Mouse (Mus musculus): ENCODE data around the gene 4930595D18Rik.

- TF ChIP-seq TAL1 (IDR thresholded peaks at IDR 0.05; ENCODE audit: low read length) (no peak), CTCF (IDR thresholded peaks at IDR 0.05 in 2 of 3, conservative IDR thresholded peaks at IDR 0.05 in 1 of 3; ENCODE audit: control insufficient read depth in 1 of 3, insufficient read depth in 1 of 3, low read depth in 2 of 3, low read length in 3 of 3, poor library complexity in 1 of 3, severe bottlenecking in 1 of 3) (no peak), HCFC1 (IDR thresholded peaks at IDR 0.05; ENCODE audit: low read depth, low read length) (no peak), MAX (IDR thresholded peaks at IDR 0.05; ENCODE audit: low read length) (no peak), ZC3H11A (IDR thresholded peaks at IDR 0.05; ENCODE audit: low read depth, low read length) (no peak), ELF1 (IDR thresholded peaks at IDR 0.05; ENCODE audit: low read depth, low read length) (no peak), POLR2AphosphoS5 (IDR thresholded peaks at IDR 0.05; ENCODE audit: borderline replicate concordance, low read depth, low read length) (no peak), E2F4 (IDR thresholded peaks at IDR 0.05; ENCODE audit: borderline replicate concordance, low read depth, low read length) (no peak)
Observed at GRCm38 (mm10) chr12:111211729-111212128, 27.4 kb upstream of the 4930595D18Rik start.

Measured in MEL (cell line).